Mouse (Mus musculus) E14TG2a.4 (cell line): ENCODE results near the gene Gm5426.

Experiments
- CTCF ChIP-seq: conservative IDR thresholded peaks from 2 replicates; pipeline ENCODE4 v1.5.1; 2014; ENCODE audit warnings: low read length
- NANOG ChIP-seq: IDR thresholded peaks from 2 replicates; pipeline ENCODE4 v1.6.1; 2014; ENCODE audit warnings: borderline replicate concordance, low read length, mixed read lengths

DNA sequence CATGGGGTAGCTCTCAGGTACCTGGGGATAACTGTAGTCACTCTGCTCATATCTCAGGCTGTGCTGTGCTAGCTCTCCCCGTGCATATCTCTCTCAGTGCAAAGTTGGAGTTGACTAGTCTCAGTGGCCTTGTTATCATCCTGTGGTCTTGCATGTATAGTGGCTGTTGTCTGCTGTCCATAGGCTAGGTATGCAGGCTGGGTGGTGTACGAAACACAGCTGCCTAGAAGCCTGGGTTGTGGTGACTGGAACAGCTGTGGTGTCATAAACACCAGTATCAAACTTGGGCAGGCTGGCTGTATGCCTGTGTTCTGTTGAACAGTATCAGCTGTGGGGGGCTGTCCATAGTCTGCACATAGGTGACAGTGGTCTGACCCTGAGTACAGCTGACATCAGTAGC is 7.2 kb upstream of the Gm5426 start:
- TF ChIP-seq CTCF = no peak
- no peak for TF ChIP-seq NANOG
